Mouse (Mus musculus) embryonic facial prominence, embryonic 12.5 days (tissue): ENCODE results near the gene Galnt5. TPM values are rescaled to one million over a fixed set of nuclear protein-coding genes. Genes with fewer than 3 reads are reported as not detected.

Experiments
- ATAC-seq: fragments of 200-750 bp; cut with Nextera tagmentation; 2 replicates; pipeline ENCODE4 v1.8.0; 2017; ENCODE audit not compliant: insufficient number of reproducible peaks, insufficient read depth, low FRiP score, low TSS enrichment
- H3K27ac ChIP-seq: fragments of 300-500 bp; sonication (generic); 2 replicates; pipeline ENCODE4 v1.5.1; 2016; ENCODE audit warnings: mild to moderate bottlenecking
- H3K27me3 ChIP-seq: fragments of 300-500 bp; sonication (generic); 2 replicates; pipeline ENCODE4 v1.6.1; 2016; ENCODE audit warnings: mild to moderate bottlenecking, moderate library complexity
- H3K36me3 ChIP-seq: fragments of 300-500 bp; sonication (generic); 2 replicates; pipeline ENCODE4 v1.6.1; 2016; ENCODE audit warnings: mild to moderate bottlenecking
- H3K4me1 ChIP-seq: fragments of 300-500 bp; sonication (generic); 2 replicates; pipeline ENCODE4 v1.6.1; 2016
- H3K4me2 ChIP-seq: fragments of 300-500 bp; sonication (generic); replicated peaks from 2 replicates; pipeline ENCODE4 v1.6.1; 2016; ENCODE audit warnings: mild to moderate bottlenecking, moderate library complexity
- H3K4me3 ChIP-seq: fragments of 300-500 bp; sonication (generic); 2 replicates; pipeline ENCODE4 v1.5.1; 2016; ENCODE audit warnings: mild to moderate bottlenecking
- H3K9ac ChIP-seq: fragments of 300-500 bp; sonication (generic); 2 replicates; pipeline ENCODE4 v1.6.1; 2016; ENCODE audit warnings: mild to moderate bottlenecking, moderate library complexity
- H3K9me3 ChIP-seq: fragments of 300-500 bp; sonication (generic); 2 replicates; pipeline ENCODE4 v1.6.1; 2016; ENCODE audit warnings: mild to moderate bottlenecking, moderate library complexity
- WGBS: fragments of 180-500 bp; shearing (Covaris S2); methylation state at CpG from one replicate; pipeline ENCODE4 v1.1.7; 2016; 5-methylcytosine and 5-hydroxymethylcytosine counted together
- polyA plus RNA-seq: library from polyadenylated mRNA; unstranded; fragments of >200 nt; fragmentation: Nextera tagmentation; extraction: Ambion mirVana; gene quantifications from 2 replicates; pipeline ENCODE4 v1.2.1, GENCODE M21; 2016

Gene Galnt5
- 2.2 and 2.5 TPM in 2 replicates for polyA plus RNA-seq

- peak; percentile 82; the same call in 1 of the 2 replicates for ATAC-seq
- 24% methylated on average over 12 of the region's 12 CpGs for WGBS
- no peaks in the 10 kb centered on the region for H3K27me3 ChIP-seq
- H3K27ac ChIP-seq, result peak within 1 kb of the TSS; percentile 63
- H3K4me3 ChIP-seq, result peak within 1 kb of the TSS; percentile 39
- peaks cover 12% of the 10 kb centered on the region; the same call in 1 of the 2 replicates for H3K4me1 ChIP-seq
- H3K36me3 ChIP-seq, result no peaks in the 10 kb centered on the region
- peak within 1 kb of the TSS; percentile 50 for H3K9ac ChIP-seq
- H3K9me3 ChIP-seq, result no peaks in the 10 kb centered on the region
- peak within 1 kb of the TSS; percentile 66 for H3K4me2 ChIP-seq
These were observed at the start of gene Galnt5 for GRCm38 (mm10) chr2:57997752-57998430. Galnt5 (plus strand) TSS chr2:57997884.

DNA sequence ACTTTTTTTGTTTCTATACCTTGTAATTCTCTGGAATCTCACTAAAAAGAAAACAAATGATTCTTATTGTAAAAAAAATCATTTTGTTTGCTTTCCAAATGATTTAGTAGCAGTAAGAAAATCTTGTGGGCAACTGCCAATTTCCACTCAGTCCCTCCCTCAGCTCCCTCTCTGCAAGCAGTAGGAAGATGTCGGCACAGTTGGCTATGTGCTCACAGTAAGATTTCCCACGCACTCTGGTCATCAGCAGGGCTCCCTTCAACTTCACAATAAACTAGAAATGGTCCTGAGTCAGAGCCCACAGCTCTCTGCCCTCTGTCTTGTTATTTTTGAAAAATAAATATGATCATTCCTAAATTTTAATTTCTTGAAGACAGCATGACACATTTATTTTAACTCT, 46.1 kb upstream of the Galnt5 start:
- no peak for ATAC-seq
- no peak overlapping the region for H3K4me3 ChIP-seq
- H3K27me3 ChIP-seq, result no peaks in the 10 kb centered on the region
- no peak overlapping the region for H3K9ac ChIP-seq
- H3K4me1 ChIP-seq, result no peaks in the 10 kb centered on the region
- H3K36me3 ChIP-seq, result no peaks in the 10 kb centered on the region
- WGBS, result 76% methylated on average over 2 of the region's 2 CpGs
- H3K9me3 ChIP-seq, result no peaks in the 10 kb centered on the region
- no peak overlapping the region for H3K4me2 ChIP-seq
- H3K27ac ChIP-seq, result no peak overlapping the region

- Histone ChIP-seq H3K27ac (no peak overlapping the region), H3K4me2 (no peak overlapping the region), H3K4me3 (no peak overlapping the region), H3K36me3 (no peaks in the 10 kb centered on the region), H3K27me3 (no peaks in the 10 kb centered on the region), H3K9ac (no peak overlapping the region), H3K4me1 (no peaks in the 10 kb centered on the region), H3K9me3 (no peaks in the 10 kb centered on the region)
- no peak; the same call in 1 of the 2 replicates for ATAC-seq
- 83% methylated on average over 5 of the region's 5 CpGs for WGBS
These were observed 36.9 kb upstream of the Galnt5 start for GRCm38 (mm10) chr2:57960786-57961185.

DNA sequence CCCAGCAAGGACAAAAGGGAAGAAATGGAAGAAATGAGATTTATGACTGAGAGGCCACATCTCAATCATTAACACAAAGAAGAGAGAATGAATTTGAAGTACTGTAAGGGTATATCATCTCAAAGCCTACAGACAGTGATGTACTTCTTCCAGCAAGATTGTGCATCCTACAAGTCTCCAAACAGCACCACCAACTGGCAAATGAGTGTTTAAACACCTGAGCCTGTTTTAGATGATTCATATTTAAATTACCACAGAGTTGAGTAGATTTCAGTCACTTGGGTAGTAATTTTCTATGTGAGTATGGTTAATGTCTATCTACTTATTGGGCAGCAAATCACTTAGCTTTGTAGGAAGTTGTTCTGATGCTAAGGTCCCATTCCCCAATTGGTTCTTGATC, 15.4 kb upstream of the Galnt5 start:
- Histone ChIP-seq H3K4me1 (no peaks in the 10 kb centered on the region), H3K4me2 (no peak overlapping the region), H3K36me3 (no peaks in the 10 kb centered on the region), H3K4me3 (no peak overlapping the region), H3K27ac (no peak overlapping the region), H3K27me3 (no peaks in the 10 kb centered on the region), H3K9ac (no peak overlapping the region), H3K9me3 (no peaks in the 10 kb centered on the region)
- ATAC-seq, result no peak

DNA sequence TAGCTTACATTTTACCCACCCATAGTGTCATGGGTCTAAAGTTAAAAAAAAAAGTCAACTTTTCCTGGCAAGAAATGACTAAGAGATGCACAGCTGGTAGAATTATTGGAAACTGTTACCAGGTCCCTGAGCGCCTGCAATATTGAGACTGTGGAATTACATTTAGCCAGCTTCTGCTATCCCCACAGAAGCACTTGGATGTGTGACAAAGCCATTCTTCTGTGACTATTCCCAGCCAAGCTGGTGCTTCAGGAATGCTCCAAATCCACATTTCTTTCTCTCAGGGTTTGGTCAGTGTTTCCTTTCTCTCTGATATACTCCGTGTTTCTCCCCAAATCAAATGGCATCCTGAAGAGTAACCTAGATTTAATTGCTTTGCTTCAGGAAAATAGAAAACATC, 6.6 kb upstream of the Galnt5 start:
- Histone ChIP-seq H3K27me3 (no peaks in the 10 kb centered on the region), H3K4me1 (no peaks in the 10 kb centered on the region)
- 89% methylated on average over 2 of the region's 2 CpGs for WGBS

GRCm38 (mm10) chr2:58001497-58001896, 3.8 kb downstream of the Galnt5 start:
- Histone ChIP-seq H3K27me3 (no peaks in the 10 kb centered on the region), H3K4me3 (no peak overlapping the region), H3K27ac (no peak overlapping the region), H3K36me3 (no peaks in the 10 kb centered on the region), H3K4me2 (0 out of 2 replicates have a peak overlapping the region, but pooled peaks have one; percentile 13), H3K4me1 (peaks cover 12% of the 10 kb centered on the region; the same call in 1 of the 2 replicates), H3K9ac (no peak overlapping the region), H3K9me3 (no peaks in the 10 kb centered on the region)
- 73% methylated on average over 3 of the region's 3 CpGs for WGBS
- no peak for ATAC-seq

More for the DNA sequence above, 6.6 kb upstream of the Galnt5 start:
- no peak overlapping the region for H3K4me2 ChIP-seq
- H3K4me3 ChIP-seq, result no peak overlapping the region
- H3K9me3 ChIP-seq, result no peaks in the 10 kb centered on the region
- ATAC-seq, result no peak
- no peak overlapping the region for H3K9ac ChIP-seq
- no peaks in the 10 kb centered on the region for H3K36me3 ChIP-seq
- no peak overlapping the region for H3K27ac ChIP-seq

DNA sequence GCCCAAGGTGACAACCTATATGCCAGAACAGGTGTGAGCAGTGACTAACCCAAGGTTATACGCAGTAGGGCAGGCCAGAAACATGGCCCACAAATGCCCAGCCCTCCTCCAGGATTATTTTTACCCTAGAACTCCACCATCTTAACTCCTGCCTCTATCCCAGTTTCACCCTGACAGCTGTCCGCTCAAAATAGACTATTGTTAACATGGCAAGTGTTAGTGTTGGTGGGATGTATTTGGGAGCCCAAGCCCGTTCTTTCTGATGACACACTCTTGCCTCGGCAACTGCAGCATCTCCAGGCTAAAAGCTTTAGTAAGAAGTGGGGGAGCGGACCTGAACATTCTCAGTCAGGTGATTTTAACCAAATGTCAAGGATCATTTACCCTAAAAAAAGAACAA, 9.4 kb downstream of the Galnt5 start:
- H3K4me3 ChIP-seq, result no peak overlapping the region
- no peak overlapping the region for H3K4me2 ChIP-seq
- 88% methylated on average over 5 of the region's 5 CpGs for WGBS
- no peak overlapping the region for H3K9ac ChIP-seq
- no peaks in the 10 kb centered on the region for H3K27me3 ChIP-seq
- no peak overlapping the region for H3K27ac ChIP-seq
- no peaks in the 10 kb centered on the region for H3K36me3 ChIP-seq
- H3K4me1 ChIP-seq, result no peaks in the 10 kb centered on the region
- no peak for ATAC-seq
- no peaks in the 10 kb centered on the region for H3K9me3 ChIP-seq

DNA sequence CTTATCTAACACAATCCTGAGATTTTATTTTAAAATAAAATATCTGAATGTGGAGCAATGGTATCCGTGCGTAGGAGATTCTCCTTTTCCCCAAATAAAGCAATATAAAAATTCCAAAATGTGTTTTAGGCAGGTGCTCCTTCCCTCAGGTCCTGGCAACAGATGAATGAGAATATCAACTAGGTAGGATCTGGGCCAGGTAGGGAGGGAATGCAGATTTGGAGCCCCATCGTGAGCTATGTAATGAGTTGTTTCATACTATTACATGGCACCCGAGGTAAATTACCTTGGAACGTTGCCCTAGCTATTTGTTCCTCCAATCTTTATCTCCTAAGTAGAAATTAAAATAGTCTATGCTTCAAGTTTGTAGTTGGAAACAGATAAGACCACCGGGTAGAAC, 25.9 kb downstream of the Galnt5 start:
- 85% methylated on average over 6 of the region's 6 CpGs for WGBS
- H3K27ac ChIP-seq, result no peak overlapping the region
- no peaks in the 10 kb centered on the region for H3K36me3 ChIP-seq
- no peak overlapping the region for H3K4me2 ChIP-seq
- ATAC-seq, result no peak
- no peaks in the 10 kb centered on the region for H3K9me3 ChIP-seq
- no peak overlapping the region for H3K9ac ChIP-seq
- H3K4me1 ChIP-seq, result no peaks in the 10 kb centered on the region
- no peak overlapping the region for H3K4me3 ChIP-seq
- no peaks in the 10 kb centered on the region for H3K27me3 ChIP-seq

- Histone ChIP-seq H3K27me3 (no peaks in the 10 kb centered on the region), H3K9me3 (no peaks in the 10 kb centered on the region), H3K4me1 (no peaks in the 10 kb centered on the region), H3K9ac (no peak overlapping the region), H3K27ac (no peak overlapping the region), H3K36me3 (no peaks in the 10 kb centered on the region), H3K4me2 (no peak overlapping the region), H3K4me3 (no peak overlapping the region)
- WGBS, result 94% methylated on average over 5 of the region's 5 CpGs
- ATAC-seq, result no peak
These were observed 29.1 kb downstream of the Galnt5 start for GRCm38 (mm10) chr2:58026740-58027139.

GRCm38 (mm10) chr2:58029404-58029803, 31.7 kb downstream of the Galnt5 start:
- H3K4me2 ChIP-seq, result no peak overlapping the region
- no peaks in the 10 kb centered on the region for H3K27me3 ChIP-seq
- no peaks in the 10 kb centered on the region for H3K9me3 ChIP-seq
- H3K4me3 ChIP-seq, result no peak overlapping the region
- no peaks in the 10 kb centered on the region for H3K4me1 ChIP-seq
- no peaks in the 10 kb centered on the region for H3K36me3 ChIP-seq
- WGBS, result 24% methylated on average over 7 of the region's 7 CpGs
- ATAC-seq, result no peak
- no peak overlapping the region for H3K27ac ChIP-seq
- H3K9ac ChIP-seq, result no peak overlapping the region

DNA sequence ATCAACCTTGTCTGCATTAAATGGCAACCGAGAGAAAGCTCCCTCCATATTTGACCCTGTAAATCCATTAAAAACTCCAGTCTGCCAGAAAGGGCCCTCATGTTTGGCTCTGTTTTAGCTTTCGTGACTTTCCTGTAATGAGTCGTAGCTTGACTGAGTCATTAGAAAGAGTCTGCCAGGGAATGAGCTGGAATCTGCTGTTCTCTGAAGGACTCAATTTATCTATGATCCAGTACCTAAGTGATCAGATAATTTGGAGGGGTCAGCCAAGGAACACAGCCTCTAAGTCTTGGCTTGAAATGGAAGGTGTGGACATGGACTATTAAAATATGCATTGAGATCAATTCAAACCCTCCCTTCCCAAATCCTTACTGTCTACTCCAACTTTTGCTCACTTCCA, 33.7 kb downstream of the Galnt5 start:
- Histone ChIP-seq H3K27ac (no peak overlapping the region), H3K4me1 (no peaks in the 10 kb centered on the region), H3K4me3 (no peak overlapping the region), H3K36me3 (no peaks in the 10 kb centered on the region), H3K4me2 (no peak overlapping the region), H3K9ac (no peak overlapping the region), H3K9me3 (no peaks in the 10 kb centered on the region), H3K27me3 (no peaks in the 10 kb centered on the region)
- ATAC-seq, result no peak
- WGBS, result 91% methylated on average over 3 of the region's 3 CpGs

GRCm38 (mm10) chr2:58035635-58036034, 38.0 kb downstream of the Galnt5 start:
- no peak for ATAC-seq
- WGBS, result 86% methylated on average over 4 of the region's 4 CpGs

More at GRCm38 (mm10) chr2:58035635-58036034, 38.0 kb downstream of the Galnt5 start:
- H3K9ac ChIP-seq, result no peak overlapping the region
- H3K9me3 ChIP-seq, result no peaks in the 10 kb centered on the region
- no peaks in the 10 kb centered on the region for H3K36me3 ChIP-seq
- no peaks in the 10 kb centered on the region for H3K27me3 ChIP-seq
- H3K4me2 ChIP-seq, result no peak overlapping the region
- H3K27ac ChIP-seq, result no peak overlapping the region
- no peaks in the 10 kb centered on the region for H3K4me1 ChIP-seq
- no peak overlapping the region for H3K4me3 ChIP-seq
